Mouse (Mus musculus) R1 (cell line): ENCODE data around the gene Frzb.
A peak's percentile ranks its signal among the peaks of the same experiment; 100 is the strongest.
"Not testable (repeated sequence)": the region's sequence is repeated elsewhere in the genome, so short reads cannot be mapped to it uniquely, and the experiment has no call there.

Source experiments
- DNase-seq: peaks from one replicate; pipeline ENCODE4 v3.0.0-alpha.2; 2018; ENCODE audit warnings: low read depth, low spot score

Gene Frzb

DNA sequence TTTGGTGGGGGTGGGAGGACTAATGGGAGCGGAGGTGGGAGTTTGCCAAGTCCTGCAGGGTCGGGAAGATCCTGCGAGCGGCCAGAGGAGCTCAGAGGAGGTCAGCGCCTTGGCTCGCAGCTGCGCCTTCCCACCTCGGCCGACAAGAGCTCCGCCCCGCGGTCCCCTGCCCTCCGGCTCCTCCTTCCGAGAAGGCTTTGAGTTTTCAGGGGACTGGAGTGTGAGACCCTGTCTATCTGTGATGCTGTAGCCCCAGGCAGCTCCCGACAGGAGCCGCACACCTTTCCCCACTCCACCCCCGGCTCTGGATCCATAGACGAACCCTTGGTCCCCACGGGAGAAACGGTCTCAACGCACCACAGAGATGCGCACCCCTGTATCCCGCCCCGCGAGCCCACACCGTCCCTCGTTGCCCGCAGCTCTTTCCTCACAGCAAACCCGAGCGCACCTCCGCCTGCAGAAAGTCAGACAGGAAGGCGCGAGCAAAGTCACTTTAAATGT, at the start of gene Frzb:
Gene Frzb, minus strand, starts transcription at position 335 of the 501 bp plus-strand sequence.
- DNase-seq: peak; percentile 54

DNA sequence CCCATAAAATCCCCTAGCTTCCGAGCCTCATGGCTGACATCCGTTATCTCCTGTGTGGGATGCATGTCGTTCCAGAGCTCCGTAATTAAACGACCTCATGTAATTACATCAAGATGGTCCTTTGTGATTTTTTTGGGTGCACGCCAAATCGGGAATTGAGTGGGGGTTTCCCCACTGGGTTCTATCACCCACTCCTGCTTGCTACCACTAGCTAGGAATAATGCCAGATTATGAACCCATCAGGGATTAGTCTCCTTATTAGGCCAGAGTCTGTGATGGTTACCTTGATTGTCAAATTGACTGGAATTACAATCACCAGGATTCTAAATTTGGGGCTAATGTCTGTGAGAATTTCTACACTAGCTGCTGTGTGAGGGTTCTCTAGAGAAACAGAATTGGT, 47.9 kb upstream of the Frzb start:
- DNase-seq: not testable (repeated sequence)

- no peak for DNase-seq
Measured at GRCm38 (mm10) chr2:80486851-80487250, 39.4 kb upstream of the Frzb start.

- no peak for DNase-seq
Measured at GRCm38 (mm10) chr2:80484951-80485350, 37.5 kb upstream of the Frzb start.

DNA sequence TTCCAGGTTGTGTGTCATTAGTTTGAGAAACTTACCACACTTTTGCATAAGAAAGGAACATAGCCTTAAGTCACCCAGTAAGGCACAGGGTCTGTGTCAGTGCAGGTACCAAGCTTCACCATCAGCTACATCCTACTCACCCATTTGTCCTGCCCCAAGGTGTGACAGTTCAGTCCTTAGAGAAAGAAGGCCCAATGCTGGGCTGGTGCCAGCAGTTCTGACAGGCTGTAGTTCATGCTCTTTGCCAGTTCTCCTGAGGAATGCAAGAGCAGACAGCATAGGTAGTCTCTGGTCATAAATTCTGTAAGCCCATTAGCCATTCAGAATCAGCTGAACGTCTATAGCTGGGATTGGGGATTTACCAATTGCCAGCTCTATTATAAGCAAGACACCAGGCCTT, 28.4 kb upstream of the Frzb start:
- DNase-seq: no peak

DNA sequence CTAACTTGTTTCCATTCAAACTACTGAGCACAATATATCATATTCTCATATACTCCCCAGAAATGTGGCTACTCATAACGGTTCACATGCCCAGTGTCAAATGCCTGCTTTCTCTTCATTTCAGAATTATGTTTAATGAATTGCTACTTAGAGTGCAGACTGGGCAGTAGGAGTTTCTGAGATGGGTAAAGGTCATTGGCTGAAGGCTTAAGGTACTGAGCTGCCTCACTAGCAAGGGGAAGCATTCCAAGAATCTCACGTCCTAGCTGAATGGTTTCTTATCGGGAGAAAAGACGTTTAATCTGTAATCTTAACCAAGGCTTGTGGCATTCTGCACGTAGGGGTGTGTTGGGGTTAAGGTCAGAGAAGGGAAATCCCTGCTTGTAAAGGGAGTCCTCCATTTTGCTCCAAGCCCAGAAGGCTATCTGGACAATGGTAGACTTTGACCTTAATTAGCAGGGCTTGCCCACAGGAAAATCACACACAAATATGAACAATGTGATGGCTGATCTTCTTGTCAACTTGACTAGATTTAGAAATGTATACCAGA, 26.9 kb upstream of the Frzb start:
- no peak for DNase-seq

DNA sequence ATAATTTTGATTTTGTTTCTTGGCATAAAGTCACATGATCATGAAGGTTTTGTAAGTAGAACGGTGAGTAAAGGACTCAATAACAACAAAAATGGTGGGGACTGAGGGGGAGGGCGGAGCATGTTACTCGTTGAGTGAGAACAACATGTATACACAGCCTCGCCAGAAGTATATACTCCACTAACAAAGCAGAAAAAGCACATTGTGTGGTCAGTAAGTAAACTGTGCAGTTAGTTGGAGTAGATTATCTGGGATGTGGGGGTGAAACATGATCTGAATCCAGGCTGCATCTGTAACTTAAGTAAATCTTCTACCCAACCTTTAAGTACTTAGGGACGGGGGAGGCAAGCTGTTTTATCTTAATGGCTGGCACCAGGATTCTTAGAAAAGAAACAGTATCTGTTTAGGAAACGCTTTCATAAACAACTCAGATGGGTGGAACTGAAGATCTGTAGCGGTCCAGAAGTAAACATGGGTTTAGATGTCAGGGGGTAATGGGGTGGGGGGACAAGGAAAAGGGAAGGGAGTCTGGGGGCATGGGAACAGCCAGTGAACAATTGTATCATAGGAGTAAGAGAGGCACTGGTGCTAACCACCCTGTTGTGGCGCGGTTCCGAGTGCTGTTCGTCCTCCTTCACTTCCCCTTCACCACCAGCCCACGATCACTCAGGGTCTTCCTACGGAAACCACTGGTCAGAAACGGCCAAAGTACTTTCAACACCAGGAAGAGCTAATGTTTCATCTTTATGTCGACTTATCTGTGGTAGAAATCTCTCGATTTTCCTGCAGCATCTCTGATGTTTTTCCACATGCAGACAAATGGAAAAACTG, 18.8 kb upstream of the Frzb start:
- no peak for DNase-seq

GRCm38 (mm10) chr2:80461827-80462226, 14.4 kb upstream of the Frzb start:
- no peak for DNase-seq

GRCm38 (mm10) chr2:80448231-80448630, 806 bp upstream of the Frzb start:
- DNase-seq: peak; percentile 91

- peak; percentile 47 for DNase-seq
Measured at GRCm38 (mm10) chr2:80446308-80447151, 895 bp downstream of the Frzb start.

GRCm38 (mm10) chr2:80445926-80446307, 1.5 kb downstream of the Frzb start:
- DNase-seq: no peak

GRCm38 (mm10) chr2:80445491-80445890, 1.9 kb downstream of the Frzb start:
- no peak for DNase-seq

DNA sequence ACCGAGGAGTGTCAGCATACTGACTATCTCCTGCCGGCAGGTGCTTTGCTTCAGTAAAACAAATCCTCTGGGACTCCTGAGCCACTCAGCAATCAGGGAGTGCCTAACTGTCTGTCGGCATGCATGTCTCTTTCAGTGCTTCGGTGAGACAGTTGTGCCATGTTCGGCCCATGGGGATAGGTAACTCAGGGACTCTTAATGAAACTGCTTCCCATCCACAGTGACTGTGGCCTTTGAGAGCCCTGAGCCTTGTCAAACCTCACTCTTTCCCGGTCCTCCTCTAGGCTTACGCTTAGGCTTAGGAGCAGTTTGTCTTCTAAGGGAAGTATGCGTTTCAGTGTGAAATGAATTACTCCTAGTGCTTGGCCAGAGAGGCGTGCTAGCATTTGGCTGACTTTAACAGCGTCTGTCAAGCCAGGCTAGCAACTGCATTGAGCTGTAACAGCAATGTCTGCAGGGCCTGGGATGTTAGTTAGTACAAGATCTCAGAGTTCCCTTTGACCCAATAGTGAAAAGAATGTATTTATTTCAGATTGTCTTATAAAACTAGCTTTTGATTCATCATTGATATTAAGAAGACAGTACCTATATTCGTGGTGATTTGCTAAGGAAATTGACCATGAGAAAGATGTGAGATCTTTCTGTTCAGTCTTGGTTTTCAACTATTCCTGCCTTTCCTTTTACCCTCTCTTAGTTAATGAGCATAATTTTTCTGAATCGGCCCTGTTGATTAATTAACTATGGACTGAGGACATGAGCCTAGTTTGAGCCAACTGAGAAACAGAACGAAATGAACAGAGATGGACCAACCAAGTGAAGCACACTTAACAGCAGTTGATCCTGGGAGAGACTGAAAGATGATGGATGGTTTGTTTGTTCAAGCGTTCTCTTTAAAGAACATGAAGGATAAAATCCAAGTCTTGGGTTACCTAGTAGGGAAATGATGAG, 2.7 kb downstream of the Frzb start:
- peak; percentile 10 for DNase-seq

DNA sequence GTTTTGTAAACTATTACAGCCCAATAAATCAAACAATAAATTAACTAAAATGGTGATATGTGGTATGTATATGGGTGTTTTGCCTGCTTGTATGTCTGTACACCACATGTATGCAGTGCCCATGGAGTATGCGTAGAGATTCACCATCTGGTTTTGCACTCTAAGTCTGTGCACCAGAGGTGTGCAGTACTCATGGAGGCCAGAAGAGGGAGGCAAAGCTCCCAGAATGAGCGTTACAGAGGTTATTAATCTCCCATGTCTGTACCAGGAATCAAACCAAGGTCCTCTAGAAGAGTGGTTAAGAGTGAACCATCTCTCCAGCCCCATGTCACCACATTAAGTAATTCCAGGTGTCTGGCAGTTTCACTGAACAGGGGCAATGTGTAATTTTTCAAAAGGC, 3.5 kb downstream of the Frzb start:
- DNase-seq: peak; percentile 65

DNA sequence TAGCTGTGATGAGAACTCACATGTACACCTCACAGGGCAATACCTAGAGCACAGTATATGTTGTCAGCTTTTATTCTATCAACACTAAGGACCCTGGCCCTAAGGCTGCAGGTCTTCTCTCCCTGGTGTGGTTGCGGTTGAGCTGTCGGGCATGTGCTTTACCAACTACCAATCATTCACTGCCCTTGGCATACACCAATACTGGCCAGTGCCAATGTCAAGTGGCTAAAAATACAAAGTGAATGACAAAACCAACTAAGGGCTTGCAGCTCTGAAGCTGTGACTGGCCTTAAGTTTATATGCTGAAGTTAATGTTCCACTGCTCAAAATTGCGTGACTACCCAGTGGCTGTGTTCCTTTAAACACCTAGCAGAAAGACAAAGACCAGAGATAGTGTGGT, 6.0 kb downstream of the Frzb start:
- DNase-seq: no peak

GRCm38 (mm10) chr2:80438854-80439253, 8.6 kb downstream of the Frzb start:
- DNase-seq: no peak

- no peak for DNase-seq
Measured at GRCm38 (mm10) chr2:80437401-80437800, 10.0 kb downstream of the Frzb start.

DNA sequence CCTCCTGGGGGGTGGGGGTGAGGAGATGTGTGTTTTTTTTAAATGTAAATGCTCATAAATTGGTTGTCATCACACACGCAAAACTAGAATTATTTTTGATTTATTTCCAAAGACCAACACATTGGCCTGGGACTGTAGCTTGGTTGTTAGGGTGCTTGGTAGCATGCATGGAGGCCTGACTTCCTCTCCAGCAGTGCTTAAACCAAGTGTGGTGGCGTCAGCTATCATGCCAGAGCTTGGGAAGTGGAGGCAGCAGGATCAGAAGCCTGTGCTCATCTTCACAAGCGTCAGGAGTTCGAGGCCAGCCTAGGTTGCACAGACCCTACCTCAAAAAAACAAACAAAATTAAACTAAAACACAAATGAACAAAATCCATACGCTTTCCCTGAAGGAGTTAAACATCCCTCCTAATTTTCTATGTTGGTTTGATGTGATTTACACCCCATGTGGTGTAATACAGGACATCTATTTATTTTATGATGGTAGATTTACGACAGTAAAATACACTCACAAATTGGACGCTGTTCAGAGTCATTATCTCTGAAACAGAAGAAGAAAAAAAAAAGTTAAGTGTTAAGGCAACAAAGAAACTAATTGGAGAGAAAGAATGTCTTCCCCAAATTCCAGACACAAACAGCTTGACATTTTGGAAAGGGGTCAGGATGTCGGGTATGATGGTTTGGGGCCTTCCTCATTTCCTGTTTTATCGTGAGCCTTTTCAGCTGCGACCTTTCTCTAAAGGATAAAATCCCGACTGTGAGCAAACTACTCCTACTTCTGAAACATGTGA, 12.4 kb downstream of the Frzb start:
- no peak for DNase-seq

GRCm38 (mm10) chr2:80433254-80433876, 14.1 kb downstream of the Frzb start:
- no peak for DNase-seq
